Mouse (Mus musculus) E14TG2a.4 (cell line): Measurements from ENCODE around the gene Upk3b.
"Not testable (repeated sequence)": the region's sequence is repeated elsewhere in the genome, so short reads cannot be mapped to it uniquely, and the experiment has no call there.

Experiments used
- H3K27me3 ChIP-seq: 2 replicates; pipeline ENCODE4 v1.6.1; 2014; ENCODE audit warnings: low read length, control low read depth; ENCODE audit not compliant: insufficient read depth
- H3K36me3 ChIP-seq: 2 replicates; pipeline ENCODE4 v1.6.1; 2014; ENCODE audit warnings: low read length, control low read depth; ENCODE audit not compliant: insufficient read depth
- H3K4me1 ChIP-seq: replicated peaks from 2 replicates; pipeline ENCODE4 v1.6.1; 2014; ENCODE audit warnings: low read depth, low read length, control low read depth
- H3K4me3 ChIP-seq: replicated peaks from 2 replicates; pipeline ENCODE4 v1.5.1; 2014; ENCODE audit warnings: mild to moderate bottlenecking, low read length
- H3K9me3 ChIP-seq: 2 replicates; pipeline ENCODE4 v1.6.1; 2014; ENCODE audit warnings: low read length, control low read depth
- CTCF ChIP-seq: conservative IDR thresholded peaks from 2 replicates; pipeline ENCODE4 v1.5.1; 2014; ENCODE audit warnings: low read length
- NANOG ChIP-seq: IDR thresholded peaks from 2 replicates; pipeline ENCODE4 v1.6.1; 2014; ENCODE audit warnings: borderline replicate concordance, low read length, mixed read lengths
- POU5F1 ChIP-seq: IDR thresholded peaks from 2 replicates; pipeline ENCODE4 v1.6.1; 2014; ENCODE audit warnings: low read length, borderline replicate concordance

Upk3b gene

GRCm38 (mm10) chr5:136041666-136042065 is 3.4 kb downstream of the Upk3b start:
- H3K4me1 ChIP-seq: peaks cover 85% of the 10 kb centered on the region
- H3K9me3 ChIP-seq: no peaks in the 10 kb centered on the region
- no peaks in the 10 kb centered on the region for H3K27me3 ChIP-seq
- H3K4me3 ChIP-seq: peak overlapping the region; percentile 32
- TF ChIP-seq POU5F1 (no peak), NANOG (no peak), CTCF (no peak)
- H3K36me3 ChIP-seq: no peaks in the 10 kb centered on the region

- H3K36me3 ChIP-seq: no peaks in the 10 kb centered on the region
- H3K4me1 ChIP-seq: peaks cover 79% of the 10 kb centered on the region
- H3K4me3 ChIP-seq: no peak overlapping the region
- H3K9me3 ChIP-seq: peaks cover 5% of the 10 kb centered on the region
- no peak for TF ChIP-seq POU5F1
- peak; percentile 71 for TF ChIP-seq CTCF
- H3K27me3 ChIP-seq: no peaks in the 10 kb centered on the region
Observed at GRCm38 (mm10) chr5:136044865-136045264, 6.6 kb downstream of the Upk3b start.

DNA sequence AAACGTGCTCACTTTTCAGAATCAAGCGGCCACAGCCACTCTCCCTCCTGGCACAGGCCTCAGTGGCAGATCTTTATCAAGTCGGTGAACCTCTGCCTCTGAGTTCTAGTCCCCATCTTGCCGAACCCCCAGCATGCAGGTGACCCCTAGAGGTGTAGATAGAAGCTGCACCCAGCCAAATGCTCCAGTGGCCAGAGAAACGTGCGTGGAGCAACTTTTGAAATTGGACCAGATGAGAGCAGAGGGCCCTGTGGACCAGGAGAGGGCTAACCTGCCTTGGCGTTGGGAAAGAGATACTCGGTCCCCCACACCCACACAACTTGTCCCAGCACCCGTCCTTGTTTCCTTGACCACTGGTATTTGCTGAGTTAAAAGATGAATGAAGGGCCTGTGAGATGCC is 7.1 kb downstream of the Upk3b start:
- H3K9me3 ChIP-seq: peaks cover 5% of the 10 kb centered on the region
- peaks cover 74% of the 10 kb centered on the region for H3K4me1 ChIP-seq
- no peaks in the 10 kb centered on the region for H3K36me3 ChIP-seq
- peak overlapping the region; percentile 20; the same call in 1 of the 2 replicates for H3K4me3 ChIP-seq
- H3K27me3 ChIP-seq: no peaks in the 10 kb centered on the region
- TF ChIP-seq POU5F1 (no peak), CTCF (peak; percentile 68)

DNA sequence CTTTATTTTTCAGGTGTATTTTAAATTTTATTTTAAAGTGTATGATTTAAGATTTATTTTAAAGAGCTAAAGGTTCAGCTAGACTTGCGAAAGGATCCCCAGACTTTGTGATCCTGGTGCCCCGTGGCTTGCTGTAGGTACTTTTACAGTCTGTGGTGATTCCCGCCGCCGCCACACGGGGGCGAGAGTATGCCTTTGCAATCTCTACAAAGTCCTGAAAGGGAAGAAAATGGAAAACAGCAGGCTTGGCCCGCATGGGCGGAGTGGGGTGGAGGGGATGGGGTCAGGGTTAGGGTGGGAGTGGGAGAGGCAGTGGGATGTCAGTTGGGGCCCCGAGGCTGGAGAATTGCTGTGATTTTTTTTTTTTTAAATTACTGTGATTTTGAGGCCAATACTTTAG is 7.7 kb downstream of the Upk3b start:
- Histone ChIP-seq H3K4me3 (no peak overlapping the region), H3K4me1 (peaks cover 70% of the 10 kb centered on the region), H3K27me3 (no peaks in the 10 kb centered on the region), H3K9me3 (peaks cover 5% of the 10 kb centered on the region), H3K36me3 (no peaks in the 10 kb centered on the region)
- TF ChIP-seq POU5F1 (no peak), CTCF (peak; percentile 88)

GRCm38 (mm10) chr5:136048541-136048940 is 10.2 kb downstream of the Upk3b start:
- H3K36me3 ChIP-seq, H3K9me3 ChIP-seq, H3K27me3 ChIP-seq, H3K4me3 ChIP-seq: not testable (repeated sequence)
- H3K4me1 ChIP-seq: peaks cover 67% of the 10 kb centered on the region

DNA sequence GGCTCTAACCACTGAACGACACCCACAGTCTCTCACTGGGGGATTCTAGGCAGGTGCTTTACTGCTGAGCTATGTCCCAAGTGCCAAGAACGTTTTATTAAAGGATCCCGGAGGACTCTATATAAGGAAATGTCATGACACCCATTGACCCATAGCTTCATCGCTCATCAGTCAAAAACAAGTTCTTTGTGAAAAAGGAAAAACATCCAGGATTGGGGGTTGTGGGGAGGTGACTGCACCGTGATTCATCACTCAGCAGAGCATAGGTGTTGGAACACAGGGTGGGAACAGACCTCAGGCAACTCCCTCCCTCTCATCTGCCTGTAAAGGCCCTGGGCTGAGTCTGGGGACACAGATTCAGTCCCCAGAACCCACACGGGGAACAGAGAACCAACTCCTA is 11.6 kb downstream of the Upk3b start:
- H3K4me3 ChIP-seq: no peak overlapping the region
- TF ChIP-seq CTCF: no peak
- no peak for TF ChIP-seq POU5F1
- no peak for TF ChIP-seq NANOG
- peaks cover 69% of the 10 kb centered on the region for H3K4me1 ChIP-seq
- H3K36me3 ChIP-seq: no peaks in the 10 kb centered on the region
- peaks cover 5% of the 10 kb centered on the region for H3K9me3 ChIP-seq
- no peaks in the 10 kb centered on the region for H3K27me3 ChIP-seq

- TF ChIP-seq POU5F1: no peak
- no peak for TF ChIP-seq CTCF
- H3K4me1 ChIP-seq: peaks cover 65% of the 10 kb centered on the region
- H3K27me3 ChIP-seq: no peaks in the 10 kb centered on the region
- peaks cover 5% of the 10 kb centered on the region for H3K9me3 ChIP-seq
- no peaks in the 10 kb centered on the region for H3K36me3 ChIP-seq
- peak overlapping the region; percentile 32 for H3K4me3 ChIP-seq
Observed at GRCm38 (mm10) chr5:136051231-136052085, 13.2 kb downstream of the Upk3b start.

- TF ChIP-seq NANOG (no peak), POU5F1 (no peak), CTCF (no peak)
- Histone ChIP-seq H3K9me3 (peaks cover 5% of the 10 kb centered on the region), H3K27me3 (peaks cover 3% of the 10 kb centered on the region; the same call in 1 of the 2 replicates), H3K4me1 (peaks cover 66% of the 10 kb centered on the region), H3K36me3 (no peaks in the 10 kb centered on the region), H3K4me3 (0 out of 2 replicates have a peak overlapping the region, but pooled peaks have one; percentile 2)
Observed at GRCm38 (mm10) chr5:136052861-136053655, 14.8 kb downstream of the Upk3b start.
